Mouse (Mus musculus) erythroid progenitor cell, adult 5-6 weeks (primary cell): ENCODE data around the gene P2rx1. TPM values are rescaled to one million over a fixed set of nuclear protein-coding genes. Genes with fewer than 3 reads are reported as not detected.

ENCODE experiments used
- ATAC-seq: replicated peaks from 2 replicates; pipeline ENCODE4 v1.8.0; 2016; ENCODE audit warnings: moderate number of reproducible peaks, mild to moderate bottlenecking, moderate TSS enrichment, inconsistent platforms; ENCODE audit not compliant: poor library complexity, low FRiP score, severe bottlenecking
- total RNA-seq, 2 experiments: library from RNA; stranded (forward) in 1 of 2; stranded (reverse) in 1 of 2; fragments of 150-400 nt in 1 of 2; fragments of 186-747, 209-891 nt in 1 of 2; gene quantifications; 2 replicates each; pipeline versions ENCODE4 v1.2.3 to v1.2.4; 2015 to 2017; ENCODE audit warnings: low replicate concordance in 2 of 2

The P2rx1 gene
- total RNA-seq, 2 experiments from 2014 or later = 0.45 to 3.4 TPM

- ATAC-seq = peak; percentile 69
These were observed 19.7 kb downstream of the P2rx1 start, which contains the start of gene Camkk1 for GRCm38 (mm10) chr11:73018471-73019146. Gene Camkk1, plus strand, starts transcription at chr11:73019008.

GRCm38 (mm10) chr11:73019147-73019795 is 20.4 kb downstream of the P2rx1 start:
- ATAC-seq = no peak

GRCm38 (mm10) chr11:73020953-73021800 is 22.3 kb downstream of the P2rx1 start:
- ATAC-seq = no peak

GRCm38 (mm10) chr11:73023099-73023498 is 24.2 kb downstream of the P2rx1 start:
- no peak for ATAC-seq

GRCm38 (mm10) chr11:73023827-73024226 is 24.9 kb downstream of the P2rx1 start:
- no peak for ATAC-seq

- no peak for ATAC-seq
These were observed 25.5 kb downstream of the P2rx1 start for GRCm38 (mm10) chr11:73024236-73024904.

- no peak for ATAC-seq
These were observed 28.1 kb downstream of the P2rx1 start for GRCm38 (mm10) chr11:73026961-73027360.

GRCm38 (mm10) chr11:73030821-73031498 is 32.1 kb downstream of the P2rx1 start:
- ATAC-seq = peak; percentile 85

- ATAC-seq = no peak
These were observed 32.6 kb downstream of the P2rx1 start for GRCm38 (mm10) chr11:73031536-73031935.

GRCm38 (mm10) chr11:73036077-73036476 is 37.2 kb downstream of the P2rx1 start:
- ATAC-seq = no peak

- ATAC-seq = no peak
These were observed 38.0 kb downstream of the P2rx1 start for GRCm38 (mm10) chr11:73036889-73037288.

GRCm38 (mm10) chr11:73037691-73038090 is 38.8 kb downstream of the P2rx1 start:
- ATAC-seq = no peak

- no peak for ATAC-seq
These were observed 40.3 kb downstream of the P2rx1 start for GRCm38 (mm10) chr11:73039102-73039799.

- no peak for ATAC-seq
These were observed 45.4 kb downstream of the P2rx1 start for GRCm38 (mm10) chr11:73044229-73044755.

- ATAC-seq = no peak
These were observed 45.9 kb downstream of the P2rx1 start for GRCm38 (mm10) chr11:73044789-73045188.

GRCm38 (mm10) chr11:73047542-73047996 is 48.7 kb downstream of the P2rx1 start, which contains the start of gene Ncbp3:
Gene Ncbp3, plus strand, starts transcription at chr11:73047783.
- ATAC-seq = peak; percentile 93

GRCm38 (mm10) chr11:73048030-73048876 is 49.4 kb downstream of the P2rx1 start:
- ATAC-seq = peak; percentile 33
